Mouse (Mus musculus) neural tube, embryonic 15.5 days (tissue): Measurements from ENCODE around the gene Gsdma2. TPM values are rescaled to one million over a fixed set of nuclear protein-coding genes. Genes with fewer than 3 reads are reported as not detected.
A peak's percentile ranks its signal among the peaks of the same experiment; 100 is the strongest.

ENCODE experiments used
- ATAC-seq: fragments of 200-750 bp; cut with Nextera tagmentation; 2 replicates; pipeline ENCODE4 v1.8.0; 2017; ENCODE audit warnings: mild to moderate bottlenecking, moderate TSS enrichment, moderate library complexity; ENCODE audit not compliant: low FRiP score
- H3K27ac ChIP-seq: fragments of 300-500 bp; sonication (generic); replicated peaks from 2 replicates; pipeline ENCODE4 v1.5.1; 2015; ENCODE audit warnings: mild to moderate bottlenecking, inconsistent platforms
- H3K27me3 ChIP-seq: fragments of 300-500 bp; sonication (generic); replicated peaks from 2 replicates; pipeline ENCODE4 v1.6.1; 2015; ENCODE audit warnings: inconsistent platforms
- H3K36me3 ChIP-seq: fragments of 300-500 bp; sonication (generic); 2 replicates; pipeline ENCODE4 v1.6.1; 2015; ENCODE audit warnings: inconsistent platforms
- H3K4me1 ChIP-seq: fragments of 300-500 bp; sonication (generic); 2 replicates; pipeline ENCODE4 v1.6.1; 2015; ENCODE audit warnings: inconsistent platforms
- H3K4me2 ChIP-seq: fragments of 300-500 bp; sonication (generic); 2 replicates; pipeline ENCODE4 v1.6.1; 2015; ENCODE audit warnings: inconsistent platforms, mild to moderate bottlenecking, moderate library complexity
- H3K4me3 ChIP-seq: fragments of 300-500 bp; sonication (generic); replicated peaks from 2 replicates; pipeline ENCODE4 v1.5.1; 2015; ENCODE audit warnings: mild to moderate bottlenecking, inconsistent platforms
- H3K9ac ChIP-seq: fragments of 300-500 bp; sonication (generic); replicated peaks from 2 replicates; pipeline ENCODE4 v1.6.1; 2015; ENCODE audit warnings: mild to moderate bottlenecking, inconsistent platforms
- H3K9me3 ChIP-seq: fragments of 300-500 bp; sonication (generic); replicated peaks from 2 replicates; pipeline ENCODE4 v1.6.1; 2016; ENCODE audit warnings: inconsistent platforms
- WGBS: fragments of 180-500 bp; shearing (Covaris S2); methylation state at CpG from one replicate; pipeline ENCODE4 v1.1.7; 2015; ENCODE audit warnings: mixed read lengths; 5-methylcytosine and 5-hydroxymethylcytosine counted together
- polyA plus RNA-seq: library from polyadenylated mRNA; unstranded; fragments of >200 nt; fragmentation: Nextera tagmentation; extraction: Ambion mirVana; gene quantifications from 2 replicates; pipeline ENCODE4 v1.2.1, GENCODE M21; 2015

The Gsdma2 gene
- polyA plus RNA-seq, 1 experiment from 2014 or later = 0.15 TPM

- no peak overlapping the region for H3K4me2 ChIP-seq
- ATAC-seq = no peak
- no peak overlapping the region for H3K27ac ChIP-seq
- no peak overlapping the region for H3K9ac ChIP-seq
- H3K27me3 ChIP-seq = no peaks in the 10 kb centered on the region
- 92% methylated on average over 8 of the region's 8 CpGs for WGBS
- peaks cover 18% of the 10 kb centered on the region for H3K4me1 ChIP-seq
- H3K36me3 ChIP-seq = peaks cover 75% of the 10 kb centered on the region
- H3K4me3 ChIP-seq = no peak overlapping the region
- H3K9me3 ChIP-seq = no peaks in the 10 kb centered on the region
Observed at GRCm38 (mm10) chr11:98688009-98688408, 41.5 kb downstream of the Gsdma2 start.

GRCm38 (mm10) chr11:98693201-98693600, 46.6 kb downstream of the Gsdma2 start:
- no peaks in the 10 kb centered on the region for H3K27me3 ChIP-seq
- no peak overlapping the region for H3K4me3 ChIP-seq
- peaks cover 81% of the 10 kb centered on the region for H3K36me3 ChIP-seq
- no peaks in the 10 kb centered on the region for H3K9me3 ChIP-seq
- no peak overlapping the region for H3K27ac ChIP-seq
- no peak overlapping the region for H3K9ac ChIP-seq
- no peak overlapping the region for H3K4me2 ChIP-seq
- ATAC-seq = no peak
- WGBS = 74% methylated on average over 13 of the region's 13 CpGs
- no peaks in the 10 kb centered on the region for H3K4me1 ChIP-seq

GRCm38 (mm10) chr11:98693746-98694145, 47.2 kb downstream of the Gsdma2 start:
- H3K36me3 ChIP-seq = peaks cover 78% of the 10 kb centered on the region
- no peak for ATAC-seq
- H3K27me3 ChIP-seq = no peaks in the 10 kb centered on the region
- no peaks in the 10 kb centered on the region for H3K9me3 ChIP-seq
- no peaks in the 10 kb centered on the region for H3K4me1 ChIP-seq
- H3K27ac ChIP-seq = no peak overlapping the region
- no peak overlapping the region for H3K4me3 ChIP-seq
- H3K9ac ChIP-seq = no peak overlapping the region
- 94% methylated on average over 9 of the region's 9 CpGs for WGBS
- no peak overlapping the region for H3K4me2 ChIP-seq

GRCm38 (mm10) chr11:98694301-98694700, 47.7 kb downstream of the Gsdma2 start:
- Histone ChIP-seq H3K27ac (no peak overlapping the region), H3K36me3 (peaks cover 75% of the 10 kb centered on the region), H3K9ac (no peak overlapping the region), H3K9me3 (no peaks in the 10 kb centered on the region), H3K4me1 (no peaks in the 10 kb centered on the region), H3K27me3 (no peaks in the 10 kb centered on the region), H3K4me3 (no peak overlapping the region), H3K4me2 (no peak overlapping the region)
- no peak for ATAC-seq
- 84% methylated on average over 9 of the region's 9 CpGs for WGBS

GRCm38 (mm10) chr11:98695408-98695807, 48.8 kb downstream of the Gsdma2 start:
- no peak overlapping the region for H3K9ac ChIP-seq
- no peak overlapping the region for H3K4me3 ChIP-seq
- ATAC-seq = no peak
- no peak overlapping the region for H3K4me2 ChIP-seq
- H3K27me3 ChIP-seq = no peaks in the 10 kb centered on the region
- peaks cover 64% of the 10 kb centered on the region for H3K36me3 ChIP-seq
- 79% methylated on average over 14 of the region's 14 CpGs for WGBS
- H3K9me3 ChIP-seq = no peaks in the 10 kb centered on the region
- no peak overlapping the region for H3K27ac ChIP-seq
- no peaks in the 10 kb centered on the region for H3K4me1 ChIP-seq

- H3K4me2 ChIP-seq = no peak overlapping the region
- 85% methylated on average over 14 of the region's 14 CpGs for WGBS
- no peaks in the 10 kb centered on the region for H3K4me1 ChIP-seq
- ATAC-seq = no peak
- H3K36me3 ChIP-seq = peaks cover 52% of the 10 kb centered on the region
- H3K4me3 ChIP-seq = no peak overlapping the region
- H3K9ac ChIP-seq = no peak overlapping the region
- H3K27me3 ChIP-seq = no peaks in the 10 kb centered on the region
- no peak overlapping the region for H3K27ac ChIP-seq
- H3K9me3 ChIP-seq = no peaks in the 10 kb centered on the region
Observed at GRCm38 (mm10) chr11:98696454-98697216, 50.1 kb downstream of the Gsdma2 start.

GRCm38 (mm10) chr11:98697225-98697624, 50.7 kb downstream of the Gsdma2 start:
- no peak overlapping the region for H3K27ac ChIP-seq
- H3K4me1 ChIP-seq = no peaks in the 10 kb centered on the region
- H3K27me3 ChIP-seq = no peaks in the 10 kb centered on the region
- H3K36me3 ChIP-seq = peaks cover 46% of the 10 kb centered on the region
- WGBS = 90% methylated on average over 12 of the region's 12 CpGs
- H3K4me3 ChIP-seq = no peak overlapping the region
- no peak overlapping the region for H3K9ac ChIP-seq
- H3K4me2 ChIP-seq = no peak overlapping the region
- no peak for ATAC-seq
- no peaks in the 10 kb centered on the region for H3K9me3 ChIP-seq

- Histone ChIP-seq H3K27ac (no peak overlapping the region), H3K9me3 (no peaks in the 10 kb centered on the region), H3K9ac (no peak overlapping the region), H3K27me3 (no peaks in the 10 kb centered on the region), H3K4me1 (no peaks in the 10 kb centered on the region), H3K4me3 (no peak overlapping the region), H3K4me2 (no peak overlapping the region), H3K36me3 (peaks cover 27% of the 10 kb centered on the region)
- 86% methylated on average over 16 of the region's 16 CpGs for WGBS
- ATAC-seq = no peak
Observed at GRCm38 (mm10) chr11:98698849-98699640, 52.5 kb downstream of the Gsdma2 start.

- no peak overlapping the region for H3K4me2 ChIP-seq
- ATAC-seq = 0 out of 2 replicates have a peak, but pooled peaks have one; percentile 46
- no peak overlapping the region for H3K27ac ChIP-seq
- no peak overlapping the region for H3K4me3 ChIP-seq
- no peaks in the 10 kb centered on the region for H3K4me1 ChIP-seq
- H3K27me3 ChIP-seq = no peaks in the 10 kb centered on the region
- WGBS = 46% methylated on average over 4 of the region's 4 CpGs
- no peaks in the 10 kb centered on the region for H3K9me3 ChIP-seq
- H3K36me3 ChIP-seq = peaks cover 25% of the 10 kb centered on the region
- no peak overlapping the region for H3K9ac ChIP-seq
Observed at GRCm38 (mm10) chr11:98699911-98700310, 53.4 kb downstream of the Gsdma2 start.

- Histone ChIP-seq H3K27ac (no peak within 1 kb of the TSS), H3K4me1 (no peaks in the 10 kb centered on the region), H3K4me3 (no peak within 1 kb of the TSS), H3K27me3 (no peaks in the 10 kb centered on the region), H3K9ac (no peak within 1 kb of the TSS), H3K36me3 (peaks cover 25% of the 10 kb centered on the region), H3K9me3 (no peaks in the 10 kb centered on the region), H3K4me2 (no peak within 1 kb of the TSS)
- no peak for ATAC-seq
- WGBS = 41% methylated on average over 10 of the region's 10 CpGs
Observed at GRCm38 (mm10) chr11:98701213-98701670, 54.7 kb downstream of the Gsdma2 start, which contains the start of gene Csf3. Gene Csf3, plus strand, starts transcription at chr11:98701263.

- Histone ChIP-seq H3K9me3 (no peaks in the 10 kb centered on the region), H3K9ac (no peak overlapping the region)
Observed at GRCm38 (mm10) chr11:98702323-98702722, 55.8 kb downstream of the Gsdma2 start.

GRCm38 (mm10) chr11:98705021-98705420, 58.5 kb downstream of the Gsdma2 start:
- H3K27me3 ChIP-seq = no peaks in the 10 kb centered on the region

More at GRCm38 (mm10) chr11:98702323-98702722, 55.8 kb downstream of the Gsdma2 start:
- Histone ChIP-seq H3K27me3 (no peaks in the 10 kb centered on the region), H3K4me2 (no peak overlapping the region), H3K4me1 (peaks cover 4% of the 10 kb centered on the region; the same call in 1 of the 2 replicates), H3K27ac (no peak overlapping the region), H3K4me3 (no peak overlapping the region), H3K36me3 (peaks cover 29% of the 10 kb centered on the region)
- no peak for ATAC-seq
- WGBS = 75% methylated on average over 5 of the region's 5 CpGs

More at GRCm38 (mm10) chr11:98705021-98705420, 58.5 kb downstream of the Gsdma2 start:
- H3K4me3 ChIP-seq = no peak overlapping the region
- H3K36me3 ChIP-seq = peaks cover 55% of the 10 kb centered on the region
- H3K9ac ChIP-seq = no peak overlapping the region
- peaks cover 22% of the 10 kb centered on the region for H3K4me1 ChIP-seq
- no peaks in the 10 kb centered on the region for H3K9me3 ChIP-seq
- H3K27ac ChIP-seq = no peak overlapping the region
- no peak for ATAC-seq
- 88% methylated on average over 10 of the region's 10 CpGs for WGBS
- no peak overlapping the region for H3K4me2 ChIP-seq
